ENCODE assay signal across 8 mouse cellular contexts in the genomic region with DNA sequence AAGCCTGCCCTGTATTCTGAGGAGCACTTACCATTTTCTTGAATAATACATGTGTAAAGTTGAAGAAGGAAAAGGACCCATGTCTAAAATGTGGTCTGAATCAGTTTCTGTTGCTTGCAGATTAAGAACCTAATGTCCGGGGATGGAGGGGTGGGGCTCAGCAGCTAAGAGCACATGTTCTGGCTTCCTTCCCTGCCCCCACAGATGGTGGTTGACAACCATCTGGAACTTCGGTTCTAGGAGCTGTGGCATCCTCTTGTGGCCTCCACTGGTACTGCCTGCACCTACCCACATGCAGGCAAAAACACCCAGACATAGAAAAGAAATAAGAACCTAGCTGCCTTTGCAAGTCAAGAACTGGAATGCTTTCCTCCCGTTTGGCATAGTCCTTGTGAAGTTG.
DNase-seq lines count a peak whose midpoint lies in the region; ATAC-seq and TF ChIP-seq lines count a peak whose summit lies in the region.

No protein-coding gene starts in this region.

- no peak for TF ChIP-seq POLR2A in ES-Bruce4 (IDR thresholded peaks at IDR 0.05; ENCODE audit: insufficient read depth, low read length)

- H3K4me2 ChIP-seq in heart, embryonic 14.5 days (ENCODE audit: low read length), result no peak overlapping the region

- H3K36me3 ChIP-seq in ES-Bruce4 (ENCODE audit: control insufficient read depth, insufficient read depth, low read length, poor library complexity, severe bottlenecking), result peaks cover 45% of the 10 kb centered on the region
- H3K36me3 ChIP-seq in heart, embryonic 14.5 days (ENCODE audit: control insufficient read depth, insufficient read depth, low read length), result peaks cover 35% of the 10 kb centered on the region

- H3K27me3 ChIP-seq in ES-Bruce4 (ENCODE audit: control insufficient read depth, insufficient read depth, low read length, poor library complexity, severe bottlenecking), result no peaks in the 10 kb centered on the region
- H3K27me3 ChIP-seq in heart, embryonic 14.5 days (ENCODE audit: control insufficient read depth, insufficient read depth, low read length), result no peaks in the 10 kb centered on the region

- H3K27ac ChIP-seq in ES-Bruce4 (ENCODE audit: insufficient read depth, low read length), result no peak overlapping the region
- H3K27ac ChIP-seq in heart, embryonic 14.5 days (replicated peaks in 1 of 2; ENCODE audit: control insufficient read depth in 1 of 2, insufficient read depth in 1 of 2, low read depth in 2 of 2, low read length in 2 of 2), result no peak overlapping the region

- TF ChIP-seq CTCF in ES-Bruce4 (IDR thresholded peaks at IDR 0.05; ENCODE audit: low read depth, low read length), result peak; percentile 66

- H3K4me3 ChIP-seq in ES-Bruce4 (ENCODE audit: low read depth, low read length), result no peak overlapping the region
- H3K4me3 ChIP-seq in heart, embryonic 14.5 days (ENCODE audit: control insufficient read depth in 1 of 2, insufficient read depth in 1 of 2, low read depth in 1 of 2, low read length in 2 of 2), result no peak overlapping the region

- TF ChIP-seq EP300 in ES-Bruce4 (IDR thresholded peaks at IDR 0.05; ENCODE audit: insufficient read depth, low read depth, low read length), result 0 out of 2 replicates have a peak, but pooled peaks have one; percentile 17

- H3K9ac ChIP-seq in ES-Bruce4 (ENCODE audit: low read depth, poor library complexity, severe bottlenecking), result no peak overlapping the region
- no peak overlapping the region for H3K9ac ChIP-seq in heart, embryonic 14.5 days (ENCODE audit: low read length)

- WGBS in heart, embryonic 14.5 days, result 19% methylated on average over 3 of the region's 3 CpGs

- peak; percentile 33; the same call in 1 of the 2 replicates for ATAC-seq in heart, embryonic 14.5 days (ENCODE audit: insufficient number of reproducible peaks, insufficient read depth, low FRiP score, low read depth)

- H3K9me3 ChIP-seq in ES-Bruce4 (replicated peaks; ENCODE audit: control insufficient read depth, insufficient read depth, low read length, poor library complexity, severe bottlenecking), result no peaks in the 10 kb centered on the region
- H3K9me3 ChIP-seq in heart, embryonic 14.5 days (ENCODE audit: control insufficient read depth, low read length), result no peaks in the 10 kb centered on the region

- peaks cover 3% of the 10 kb centered on the region for H3K4me1 ChIP-seq in ES-Bruce4 (ENCODE audit: control insufficient read depth, insufficient read depth, low read length)
- H3K4me1 ChIP-seq in heart, embryonic 14.5 days (ENCODE audit: control insufficient read depth in 2 of 2, insufficient read depth in 2 of 2, low read length in 2 of 2), result peaks cover 15 to 24% of the 10 kb centered on the region in 2 experiments

- DNase-seq in adrenal gland, adult 2 months, result peak; percentile 80
- peak; percentile 79 for DNase-seq in embryo, embryonic 11 days
- DNase-seq in layer of hippocampus, postnatal 25 days (ENCODE audit: extremely low spot score in 1 of 2, low spot score in 1 of 2), result peak; percentile 75 to 91
- DNase-seq in lung, postnatal 36 days, result peak; percentile 92
- peak; percentile 79 for DNase-seq in right cerebral cortex, postnatal 4 days
- DNase-seq in urinary bladder, postnatal 4 days (ENCODE audit: low spot score in 2 of 2), result peak; percentile 74 to 75
